Mouse (Mus musculus) heart, embryonic 10.5 days (tissue): ENCODE measurements around the gene Trappc6a. TPM values are rescaled to one million over a fixed set of nuclear protein-coding genes. Genes with fewer than 3 reads are reported as not detected.

Experiments used
- DNase-seq: peaks from one replicate; pipeline ENCODE4 v3.0.0-alpha.2; 2017; ENCODE audit warnings: low spot score
- H3K27ac ChIP-seq: fragments of 300-500 bp; sonication (generic); 2 replicates; pipeline ENCODE4 v1.5.1; 2016; ENCODE audit warnings: mild to moderate bottlenecking
- H3K27me3 ChIP-seq: fragments of 300-500 bp; sonication (generic); 2 replicates; pipeline ENCODE4 v1.6.1; 2016; ENCODE audit warnings: mild to moderate bottlenecking; ENCODE audit not compliant: poor library complexity, insufficient read depth, severe bottlenecking
- H3K36me3 ChIP-seq: fragments of 300-500 bp; sonication (generic); 2 replicates; pipeline ENCODE4 v1.6.1; 2016; ENCODE audit warnings: mild to moderate bottlenecking, moderate library complexity
- H3K4me1 ChIP-seq: fragments of 300-500 bp; sonication (generic); 2 replicates; pipeline ENCODE4 v1.6.1; 2016; ENCODE audit warnings: mild to moderate bottlenecking
- H3K4me3 ChIP-seq: fragments of 300-500 bp; sonication (generic); 2 replicates; pipeline ENCODE4 v1.5.1; 2016; ENCODE audit warnings: mild to moderate bottlenecking, moderate library complexity
- H3K9me3 ChIP-seq: fragments of 300-500 bp; sonication (generic); 2 replicates; pipeline ENCODE4 v1.6.1; 2016; ENCODE audit warnings: mild to moderate bottlenecking, moderate library complexity
- WGBS: fragments of 180-500 bp; shearing (Covaris S2); methylation state at CpG from one replicate; pipeline ENCODE4 v1.1.7; 2016; 5-methylcytosine and 5-hydroxymethylcytosine counted together
- polyA plus RNA-seq: library from polyadenylated mRNA; unstranded; fragments of >200 nt; fragmentation: Nextera tagmentation; extraction: Ambion mirVana; gene quantifications from 2 replicates; pipeline ENCODE4 v1.2.1, GENCODE M21; 2016

Trappc6a gene
- polyA plus RNA-seq, 1 experiment from 2014 or later = 107 TPM

GRCm38 (mm10) chr7:19541681-19542154 lies 33.5 kb downstream of the Trappc6a start:
- H3K4me3 ChIP-seq = no peak overlapping the region
- H3K27ac ChIP-seq = no peak overlapping the region
- no peaks in the 10 kb centered on the region for H3K9me3 ChIP-seq
- H3K36me3 ChIP-seq = peaks cover 8% of the 10 kb centered on the region; the same call in 1 of the 2 replicates
- peaks cover 30% of the 10 kb centered on the region for H3K4me1 ChIP-seq
- no peaks in the 10 kb centered on the region for H3K27me3 ChIP-seq
- WGBS = 82% methylated on average over 7 of the region's 7 CpGs
- DNase-seq = no peak

- WGBS = 78% methylated on average over 8 of the region's 8 CpGs
- no peaks in the 10 kb centered on the region for H3K27me3 ChIP-seq
- peaks cover 35% of the 10 kb centered on the region for H3K4me1 ChIP-seq
- no peaks in the 10 kb centered on the region for H3K9me3 ChIP-seq
- peaks cover 8% of the 10 kb centered on the region; the same call in 1 of the 2 replicates for H3K36me3 ChIP-seq
- H3K4me3 ChIP-seq = no peak overlapping the region
- H3K27ac ChIP-seq = no peak overlapping the region
- no peak for DNase-seq
Observed at GRCm38 (mm10) chr7:19542155-19542691, 34.0 kb downstream of the Trappc6a start.

GRCm38 (mm10) chr7:19543584-19543983 lies 35.4 kb downstream of the Trappc6a start:
- Histone ChIP-seq H3K4me1 (peaks cover 36% of the 10 kb centered on the region), H3K27ac (no peak overlapping the region), H3K36me3 (0 out of 2 replicates have a peak, but pooled peaks cover 5% of the 10 kb centered on the region), H3K9me3 (no peaks in the 10 kb centered on the region), H3K4me3 (no peak overlapping the region), H3K27me3 (no peaks in the 10 kb centered on the region)
- 51% methylated on average over 6 of the region's 6 CpGs for WGBS
- no peak for DNase-seq

- Histone ChIP-seq H3K27ac (no peak overlapping the region), H3K9me3 (no peaks in the 10 kb centered on the region), H3K27me3 (no peaks in the 10 kb centered on the region), H3K36me3 (0 out of 2 replicates have a peak, but pooled peaks cover 5% of the 10 kb centered on the region), H3K4me3 (no peak overlapping the region), H3K4me1 (peaks cover 36% of the 10 kb centered on the region)
- no peak for DNase-seq
- 72% methylated on average over 3 of the region's 3 CpGs for WGBS
Observed at GRCm38 (mm10) chr7:19546007-19546406, 37.8 kb downstream of the Trappc6a start.

- Histone ChIP-seq H3K9me3 (no peaks in the 10 kb centered on the region), H3K27ac (no peak overlapping the region), H3K4me3 (no peak overlapping the region), H3K36me3 (peaks cover 12% of the 10 kb centered on the region), H3K4me1 (peaks cover 24% of the 10 kb centered on the region), H3K27me3 (no peaks in the 10 kb centered on the region)
- 85% methylated on average over 2 of the region's 2 CpGs for WGBS
- DNase-seq = no peak
Observed at GRCm38 (mm10) chr7:19547344-19547969, 39.3 kb downstream of the Trappc6a start.

- Histone ChIP-seq H3K9me3 (no peaks in the 10 kb centered on the region), H3K27ac (no peak overlapping the region), H3K4me1 (peaks cover 36% of the 10 kb centered on the region), H3K27me3 (no peaks in the 10 kb centered on the region), H3K36me3 (peaks cover 31% of the 10 kb centered on the region), H3K4me3 (no peak overlapping the region)
- 87% methylated on average over 10 of the region's 10 CpGs for WGBS
- no peak for DNase-seq
Observed at GRCm38 (mm10) chr7:19549394-19549793, 41.2 kb downstream of the Trappc6a start.

GRCm38 (mm10) chr7:19551634-19552033 lies 43.4 kb downstream of the Trappc6a start:
- Histone ChIP-seq H3K27ac (no peak overlapping the region), H3K27me3 (no peaks in the 10 kb centered on the region), H3K4me1 (peaks cover 39% of the 10 kb centered on the region), H3K9me3 (no peaks in the 10 kb centered on the region), H3K4me3 (no peak overlapping the region), H3K36me3 (peaks cover 47% of the 10 kb centered on the region)
- no peak for DNase-seq
- WGBS = 90% methylated on average over 5 of the region's 5 CpGs

GRCm38 (mm10) chr7:19552443-19552842 lies 44.2 kb downstream of the Trappc6a start:
- Histone ChIP-seq H3K4me1 (peaks cover 39% of the 10 kb centered on the region), H3K9me3 (no peaks in the 10 kb centered on the region), H3K27ac (no peak overlapping the region), H3K36me3 (peaks cover 49% of the 10 kb centered on the region), H3K27me3 (no peaks in the 10 kb centered on the region), H3K4me3 (no peak overlapping the region)
- no peak for DNase-seq
- WGBS = 47% methylated on average over 2 of the region's 2 CpGs

GRCm38 (mm10) chr7:19554168-19554567 lies 46.0 kb downstream of the Trappc6a start:
- WGBS = 72% methylated on average over 1 of the region's 1 CpGs

GRCm38 (mm10) chr7:19557086-19557485 lies 48.9 kb downstream of the Trappc6a start:
- 95% methylated on average over 2 of the region's 2 CpGs for WGBS
- no peak for DNase-seq
- H3K9me3 ChIP-seq = no peaks in the 10 kb centered on the region
- peaks cover 49% of the 10 kb centered on the region for H3K36me3 ChIP-seq
- peaks cover 74% of the 10 kb centered on the region for H3K4me1 ChIP-seq
- no peaks in the 10 kb centered on the region for H3K27me3 ChIP-seq
- H3K27ac ChIP-seq = peak overlapping the region; percentile 3; the same call in 1 of the 2 replicates
- no peak overlapping the region for H3K4me3 ChIP-seq

More at GRCm38 (mm10) chr7:19554168-19554567, 46.0 kb downstream of the Trappc6a start:
- Histone ChIP-seq H3K36me3 (peaks cover 52% of the 10 kb centered on the region), H3K27ac (no peak overlapping the region), H3K27me3 (no peaks in the 10 kb centered on the region), H3K4me1 (peaks cover 53% of the 10 kb centered on the region), H3K9me3 (no peaks in the 10 kb centered on the region), H3K4me3 (no peak overlapping the region)
- DNase-seq = no peak

GRCm38 (mm10) chr7:19557982-19558900 lies 50.0 kb downstream of the Trappc6a start:
- H3K27ac ChIP-seq = no peak overlapping the region
- H3K4me1 ChIP-seq = peaks cover 69% of the 10 kb centered on the region
- no peaks in the 10 kb centered on the region for H3K27me3 ChIP-seq
- no peaks in the 10 kb centered on the region for H3K9me3 ChIP-seq
- H3K4me3 ChIP-seq = no peak overlapping the region
- 83% methylated on average over 6 of the region's 6 CpGs for WGBS
- DNase-seq = no peak
- H3K36me3 ChIP-seq = peaks cover 37% of the 10 kb centered on the region

- 32% methylated on average over 2 of the region's 2 CpGs for WGBS
- peaks cover 30% of the 10 kb centered on the region for H3K36me3 ChIP-seq
- no peak overlapping the region for H3K4me3 ChIP-seq
Observed at GRCm38 (mm10) chr7:19558965-19559364, 50.8 kb downstream of the Trappc6a start.

More at GRCm38 (mm10) chr7:19558965-19559364, 50.8 kb downstream of the Trappc6a start:
- DNase-seq = no peak
- no peak overlapping the region for H3K27ac ChIP-seq
- H3K9me3 ChIP-seq = no peaks in the 10 kb centered on the region
- H3K27me3 ChIP-seq = no peaks in the 10 kb centered on the region
- peaks cover 68% of the 10 kb centered on the region for H3K4me1 ChIP-seq
